Comparison of ENCODE assay signal across 9 mouse cellular contexts in the genomic region with DNA sequence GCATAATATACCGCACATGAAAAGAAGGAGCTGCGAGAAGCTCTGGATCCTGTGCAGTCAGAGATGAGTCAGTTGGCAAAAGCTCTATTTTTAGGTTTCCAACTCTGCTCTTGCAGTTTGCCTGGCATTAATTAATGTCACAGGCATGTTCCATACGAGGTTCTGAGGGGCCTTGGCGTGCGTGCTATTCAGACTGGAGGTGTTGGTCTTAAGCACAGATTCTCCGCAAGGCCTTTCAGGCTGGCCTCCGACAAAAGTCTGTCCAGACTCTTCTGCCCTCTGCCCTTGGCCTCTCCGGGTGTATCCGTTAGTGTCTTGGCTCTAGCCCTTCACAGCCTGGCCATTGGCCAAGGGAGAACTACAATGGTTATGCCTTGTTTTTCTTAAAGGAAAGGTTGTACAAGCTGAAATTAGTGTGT. TPM values are rescaled to one million over a fixed set of nuclear protein-coding genes. Genes with fewer than 3 reads are reported as not detected.
DNase-seq lines count a peak whose midpoint lies in the region; ATAC-seq and TF ChIP-seq lines count a peak whose summit lies in the region.
"Had no signal": no experiment of that assay in that cellular context is flagged by ENCODE, and none has a peak within 500 bp of the region (broad histone marks: within the 10 kb centered on the region; RNA-seq: fewer than 3 reads in every experiment).

No protein-coding gene starts in this region.

- ATAC-seq in lung, embryonic 14.5 days (ENCODE audit: insufficient read depth) = peak; percentile 48; the same call in 1 of the 2 replicates
- ATAC-seq in embryonic facial prominence, embryonic 14.5 days (ENCODE audit: low read depth) = no peak
- no peak for ATAC-seq in activated CD4-positive, CD25-positive, alpha-beta regulatory T cell, adult 4 months
- ATAC-seq in megakaryocyte-erythroid progenitor cell, adult 5-6 weeks (replicated peaks; ENCODE audit: low FRiP score, low TSS enrichment, poor library complexity, severe bottlenecking) = no peak
- ATAC-seq in inflammation-experienced regulatory T-cells, adult 6 months = no peak
- ATAC-seq: Patski had no signal

- peak; percentile 77 for DNase-seq in lung, embryonic 14.5 days
- no peak for DNase-seq in lung, postnatal 25 days (ENCODE audit: low spot score)
- DNase-seq in embryonic facial prominence, embryonic 14.5 days (ENCODE audit: low spot score) = peak; percentile 62
- DNase-seq in kidney, adult 9 months = peak; percentile 5
- peak; percentile 48 to 76 for DNase-seq in left cerebral cortex, postnatal 25 days (ENCODE audit: low spot score in 2 of 2)

- H3K4me2 ChIP-seq in lung, embryonic 14.5 days = no peak overlapping the region
- 0 out of 2 replicates have a peak overlapping the region, but pooled peaks have one; percentile 20 for H3K4me2 ChIP-seq in embryonic facial prominence, embryonic 14.5 days (ENCODE audit: low read depth, low read length)

- H3K36me3 ChIP-seq in lung, embryonic 14.5 days (ENCODE audit: insufficient read depth) = no peaks in the 10 kb centered on the region
- no peaks in the 10 kb centered on the region for H3K36me3 ChIP-seq in embryonic facial prominence, embryonic 14.5 days (ENCODE audit: control insufficient read depth, insufficient read depth, low read length)

- 60% methylated on average over 9 of the region's 9 CpGs for WGBS in lung, embryonic 14.5 days
- 40% methylated on average over 9 of the region's 9 CpGs for WGBS in embryonic facial prominence, embryonic 14.5 days

- H3K9ac ChIP-seq in lung, embryonic 14.5 days = no peak overlapping the region
- H3K9ac ChIP-seq in embryonic facial prominence, embryonic 14.5 days (ENCODE audit: low read depth, low read length) = no peak overlapping the region

- TF ChIP-seq CTCF in lung, embryonic 14.5 days (IDR thresholded peaks at IDR 0.05; ENCODE audit: low read depth) = no peak

- intact Hi-C loops in left cerebral cortex, postnatal 25 days (cut with DNase I) = no loop called here

- H3K27me3 ChIP-seq in lung, embryonic 14.5 days (ENCODE audit: insufficient read depth, low read length) = no peaks in the 10 kb centered on the region
- H3K27me3 ChIP-seq in embryonic facial prominence, embryonic 14.5 days (replicated peaks; ENCODE audit: control insufficient read depth, insufficient read depth, low read length) = no peaks in the 10 kb centered on the region

- H3K9me3 ChIP-seq in lung, embryonic 14.5 days (ENCODE audit: low read depth, low read length) = no peaks in the 10 kb centered on the region
- no peaks in the 10 kb centered on the region for H3K9me3 ChIP-seq in embryonic facial prominence, embryonic 14.5 days (ENCODE audit: control insufficient read depth, low read length)

- peak overlapping the region; percentile 69; the same call in 1 of the 2 replicates for H3K27ac ChIP-seq in lung, embryonic 14.5 days (ENCODE audit: low read depth)
- H3K27ac ChIP-seq in embryonic facial prominence, embryonic 14.5 days (replicated peaks; ENCODE audit: low read depth, low read length) = peak overlapping the region; percentile 58; the same call in 1 of the 2 replicates

- H3K4me3 ChIP-seq in lung, embryonic 14.5 days (ENCODE audit: low read depth, low read length) = no peak overlapping the region
- no peak overlapping the region for H3K4me3 ChIP-seq in embryonic facial prominence, embryonic 14.5 days (ENCODE audit: low read depth, low read length)

- no peaks in the 10 kb centered on the region for H3K4me1 ChIP-seq in lung, embryonic 14.5 days (ENCODE audit: insufficient read depth)
- peaks cover 20% of the 10 kb centered on the region for H3K4me1 ChIP-seq in embryonic facial prominence, embryonic 14.5 days (ENCODE audit: control insufficient read depth, insufficient read depth, low read length)

RNA-seq across cellular contexts. Expression of a gene that starts 43.5 kb away (rescaled TPM):
- polyA plus RNA-seq in lung, embryonic 14.5 days (2014; fragmentation: Nextera tagmentation; extraction: Ambion mirVana) = 0.04 TPM in 1 of 2 replicates, not detected in the other
- not detected in 2 replicates for polyA plus RNA-seq in embryonic facial prominence, embryonic 14.5 days (2014; fragmentation: Nextera tagmentation; extraction: Ambion mirVana)
- 10 to 100 TPM; 16.8 to 18.3 TPM for total RNA-seq in left cerebral cortex, postnatal 25 days (2021)
- polyA plus RNA-seq in activated CD4-positive, CD25-positive, alpha-beta regulatory T cell, adult 4 months (2017; shearing (Covaris generic)) = 1 to 10 TPM; 7.3 to 7.6 TPM
- 8.0 and 9.4 TPM in 2 replicates for total RNA-seq in megakaryocyte-erythroid progenitor cell, adult 5-6 weeks (2014; fragmentation: Nextera tagmentation)
- total RNA-seq in megakaryocyte-erythroid progenitor cell, adult 5-6 weeks (2017) = 4.0 and 4.7 TPM in 2 replicates
- 1 to 10 TPM; 7.7 to 9.6 (median 9.0) TPM for polyA plus RNA-seq in inflammation-experienced regulatory T-cells, adult 6 months (2017; shearing (Covaris generic))
- polyA plus RNA-seq: Patski had no signal
